ENCODE assay signal across 26 mouse cellular contexts in the genomic region with DNA sequence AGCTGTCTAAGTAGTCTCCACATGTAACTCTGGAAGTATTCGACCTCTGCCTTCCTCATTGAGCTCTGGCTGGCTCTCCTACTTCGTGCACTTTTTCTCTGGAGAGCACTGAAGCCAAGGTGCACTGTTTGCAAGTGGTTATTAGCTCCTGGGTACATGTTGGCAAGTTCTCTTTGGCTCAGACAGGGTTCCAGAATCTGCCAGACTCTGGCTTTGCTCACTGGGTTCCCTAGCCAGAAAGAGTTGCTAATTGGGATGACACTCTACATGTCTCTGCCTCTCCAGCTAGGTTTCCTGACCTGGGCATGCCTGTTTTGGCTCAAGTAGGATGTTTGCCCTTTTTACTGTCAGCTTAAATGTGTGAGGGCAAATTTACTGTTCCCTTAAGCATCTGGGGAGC. TPM values are rescaled to one million over a fixed set of nuclear protein-coding genes. Genes with fewer than 3 reads are reported as not detected.
DNase-seq lines count a peak whose midpoint lies in the region; ATAC-seq and TF ChIP-seq lines count a peak whose summit lies in the region.
"Had no signal": no experiment of that assay in that cellular context is flagged by ENCODE, and none has a peak within 500 bp of the region (broad histone marks: within the 10 kb centered on the region; RNA-seq: fewer than 3 reads in every experiment).

No protein-coding gene starts in this region.

- TF ChIP-seq CTCF in intestine, postnatal 0 days (IDR thresholded peaks at IDR 0.05; ENCODE audit: low read depth), result no peak

- 55% methylated on average over 2 of the region's 2 CpGs for WGBS in forebrain, embryonic 16.5 days
- 67% methylated on average over 2 of the region's 2 CpGs for whole genome bisulfite sequencing in forebrain, embryonic 13.5 days
- 51% methylated on average over 2 of the region's 2 CpGs for WGBS in intestine, postnatal 0 days

- no peak overlapping the region for H3K4me2 ChIP-seq in forebrain, embryonic 16.5 days (ENCODE audit: low read length)
- H3K4me2 ChIP-seq in forebrain, embryonic 13.5 days, result no peak overlapping the region
- H3K4me2 ChIP-seq in intestine, postnatal 0 days (replicated peaks; ENCODE audit: low read depth), result no peak overlapping the region
- H3K4me2 ChIP-seq: forebrain, embryonic 15.5 days; heart, embryonic 12.5 days; hindbrain, embryonic 15.5 days; limb, embryonic 15.5 days; liver, embryonic 13.5 days had no signal

- no peaks in the 10 kb centered on the region for H3K36me3 ChIP-seq in forebrain, embryonic 16.5 days (ENCODE audit: control insufficient read depth, insufficient read depth)
- H3K36me3 ChIP-seq in forebrain, embryonic 13.5 days (ENCODE audit: poor library complexity, severe bottlenecking), result no peaks in the 10 kb centered on the region
- H3K36me3 ChIP-seq in intestine, postnatal 0 days (ENCODE audit: control insufficient read depth, insufficient read depth), result no peaks in the 10 kb centered on the region
- H3K36me3 ChIP-seq: forebrain, embryonic 15.5 days; G1E; heart, embryonic 12.5 days; hindbrain, embryonic 15.5 days; limb, embryonic 10.5 days; limb, embryonic 15.5 days; liver, embryonic 13.5 days had no signal

- H3K4me1 ChIP-seq in forebrain, embryonic 16.5 days (replicated peaks; ENCODE audit: control insufficient read depth, insufficient read depth, low read length), result peaks cover 4% of the 10 kb centered on the region; the same call in 1 of the 2 replicates
- H3K4me1 ChIP-seq in forebrain, embryonic 13.5 days, result no peaks in the 10 kb centered on the region
- no peaks in the 10 kb centered on the region for H3K4me1 ChIP-seq in intestine, postnatal 0 days (replicated peaks; ENCODE audit: control insufficient read depth, insufficient read depth, low read length)
- H3K4me1 ChIP-seq: forebrain, embryonic 15.5 days; heart, embryonic 12.5 days; hindbrain, embryonic 15.5 days; liver, embryonic 13.5 days had no signal

- peak; percentile 36; the same call in 1 of the 2 replicates for ATAC-seq in forebrain, embryonic 16.5 days
- ATAC-seq in forebrain, embryonic 13.5 days, result no peak
- no peak for ATAC-seq in intestine, postnatal 0 days
- ATAC-seq: forebrain, embryonic 15.5 days; inflammation-experienced regulatory T-cells, adult 6 months had no signal

- no peak overlapping the region for H3K27ac ChIP-seq in forebrain, embryonic 16.5 days (ENCODE audit: low read length)
- H3K27ac ChIP-seq in forebrain, embryonic 13.5 days, result no peak overlapping the region
- no peak overlapping the region for H3K27ac ChIP-seq in intestine, postnatal 0 days (ENCODE audit: low read depth, low read length)
- H3K27ac ChIP-seq: forebrain, embryonic 15.5 days; heart, adult 2 months; hindbrain, embryonic 15.5 days; limb, embryonic 10.5 days; limb, embryonic 15.5 days; liver, embryonic 13.5 days had no signal

- H3K4me3 ChIP-seq in forebrain, embryonic 16.5 days (replicated peaks; ENCODE audit: low read length), result no peak overlapping the region
- no peak overlapping the region for H3K4me3 ChIP-seq in forebrain, embryonic 13.5 days
- no peak overlapping the region for H3K4me3 ChIP-seq in intestine, postnatal 0 days (ENCODE audit: low read depth, low read length)
- H3K4me3 ChIP-seq: erythroblast, embryonic 14.5 days; forebrain, embryonic 15.5 days; heart, adult 2 months; heart, embryonic 12.5 days; hindbrain, embryonic 15.5 days; limb, embryonic 10.5 days; limb, embryonic 15.5 days; liver, embryonic 13.5 days had no signal

- no peak overlapping the region for H3K9ac ChIP-seq in forebrain, embryonic 16.5 days (replicated peaks; ENCODE audit: low read depth, low read length)
- no peak overlapping the region for H3K9ac ChIP-seq in forebrain, embryonic 13.5 days
- H3K9ac ChIP-seq in intestine, postnatal 0 days (ENCODE audit: low read depth, low read length), result no peak overlapping the region
- H3K9ac ChIP-seq: forebrain, embryonic 15.5 days; heart, embryonic 12.5 days; hindbrain, embryonic 15.5 days; limb, embryonic 15.5 days; liver, embryonic 13.5 days had no signal

- no peaks in the 10 kb centered on the region for H3K9me3 ChIP-seq in forebrain, embryonic 16.5 days (ENCODE audit: control insufficient read depth, low read length)
- no peaks in the 10 kb centered on the region for H3K9me3 ChIP-seq in forebrain, embryonic 13.5 days (replicated peaks)
- H3K9me3 ChIP-seq in intestine, postnatal 0 days (ENCODE audit: control insufficient read depth), result no peaks in the 10 kb centered on the region
- H3K9me3 ChIP-seq: forebrain, embryonic 15.5 days; hindbrain, embryonic 15.5 days; limb, embryonic 10.5 days; limb, embryonic 15.5 days; liver, embryonic 13.5 days had no signal

- no peaks in the 10 kb centered on the region for H3K27me3 ChIP-seq in forebrain, embryonic 16.5 days (replicated peaks; ENCODE audit: control insufficient read depth, insufficient read depth, low read length)
- no peaks in the 10 kb centered on the region for H3K27me3 ChIP-seq in forebrain, embryonic 13.5 days
- no peaks in the 10 kb centered on the region for H3K27me3 ChIP-seq in intestine, postnatal 0 days (replicated peaks; ENCODE audit: control insufficient read depth, insufficient read depth, low read length)
- H3K27me3 ChIP-seq: forebrain, embryonic 15.5 days; heart, embryonic 12.5 days; hindbrain, embryonic 15.5 days; limb, embryonic 15.5 days; liver, embryonic 13.5 days had no signal

- peak; percentile 21 for DNase-seq in cerebellum, adult 9-10 months
- DNase-seq in cerebellum, adult 11-12 months, result no peak
- peak; percentile 8 for DNase-seq in adipocyte (ENCODE audit: low spot score)
- peak; percentile 19 for DNase-seq in fat pad, adult 2 months (ENCODE audit: extremely low read depth, low read depth, low spot score)
- DNase-seq: adrenal gland, postnatal 10 days; gastrocnemius, postnatal 10 days; heart, adult 2 months; kidney, adult 2 months; kidney, postnatal 4 days; liver, embryonic 13.5 days; lung, adult 2 months; lung, postnatal 10 days; midbrain, embryonic 14.5 days; thymus, adult 2 months; thymus, postnatal 36 days had no signal

RNA-seq across cellular contexts. Expression of a gene that starts 13.6 kb away (rescaled TPM):
- 44.1 and 67.1 TPM in 2 replicates for polyA plus RNA-seq in forebrain, embryonic 16.5 days (2015; fragmentation: Nextera tagmentation; extraction: Ambion mirVana)
- 5.2 and 7.2 TPM in 2 replicates for polyA plus RNA-seq in forebrain, embryonic 13.5 days (2015; fragmentation: Nextera tagmentation; extraction: Ambion mirVana)
- polyA plus RNA-seq in intestine, postnatal 0 days (2015; fragmentation: Nextera tagmentation; extraction: Ambion mirVana), result 11.2 and 12.2 TPM in 2 replicates
- polyA plus RNA-seq: erythroblast, embryonic 14.5 days; G1E had no signal
